Mouse (Mus musculus): ENCODE results near the gene Rgl1. TPM values are rescaled to one million over a fixed set of nuclear protein-coding genes. Genes with fewer than 3 reads are reported as not detected.
"Not testable (repeated sequence)": the region's sequence is repeated elsewhere in the genome, so short reads cannot be mapped to it uniquely, and the experiment has no call there.

Gene Rgl1
- polyA plus RNA-seq, 1 experiment, result 11.9 TPM

- H3K4me3 ChIP-seq (ENCODE audit: insufficient read depth, low read length), result no peak overlapping the region
- H3K27ac ChIP-seq (ENCODE audit: insufficient read depth, low read depth, low read length), result no peak overlapping the region
- no peaks in the 10 kb centered on the region for H3K4me1 ChIP-seq (ENCODE audit: control insufficient read depth, insufficient read depth, low read length)
- TF ChIP-seq CTCF (IDR thresholded peaks at IDR 0.05; ENCODE audit: low read depth, low read length), result no peak
- no peak for TF ChIP-seq POLR2A (IDR thresholded peaks at IDR 0.05; ENCODE audit: borderline replicate concordance, low read depth, low read length)
Observed at GRCm38 (mm10) chr1:152650856-152651494, 115.2 kb downstream of the Rgl1 start.

DNA sequence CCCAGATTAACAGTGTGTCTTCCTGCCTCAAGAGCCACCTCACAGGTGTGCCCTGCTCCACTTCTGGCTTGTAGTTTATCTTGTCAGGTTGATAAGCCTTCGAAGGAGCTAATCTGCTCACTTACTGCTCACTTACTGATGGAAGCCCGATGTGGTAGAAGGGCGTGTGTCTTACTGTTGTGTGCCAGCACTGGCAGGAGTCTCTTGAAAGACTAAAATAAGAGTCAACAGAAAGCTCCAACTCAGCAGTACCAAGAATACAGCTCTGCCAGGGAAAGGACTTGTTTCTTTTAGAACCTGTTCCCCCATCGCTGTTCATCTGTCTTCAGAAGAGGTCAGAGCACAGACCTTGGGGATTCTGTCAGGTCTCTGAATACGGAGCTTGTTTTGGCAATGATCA lies 118.1 kb downstream of the Rgl1 start:
- H3K4me3 ChIP-seq (ENCODE audit: insufficient read depth, low read length), result no peak overlapping the region
- no peak for TF ChIP-seq POLR2A (IDR thresholded peaks at IDR 0.05; ENCODE audit: borderline replicate concordance, low read depth, low read length)
- TF ChIP-seq CTCF (IDR thresholded peaks at IDR 0.05; ENCODE audit: low read depth, low read length), result no peak
- no peak overlapping the region for H3K27ac ChIP-seq (ENCODE audit: insufficient read depth, low read depth, low read length)
- H3K4me1 ChIP-seq (ENCODE audit: control insufficient read depth, insufficient read depth, low read length), result no peaks in the 10 kb centered on the region

- not testable (repeated sequence) for H3K4me3 ChIP-seq (ENCODE audit: insufficient read depth, low read length); H3K4me1 ChIP-seq (ENCODE audit: control insufficient read depth, insufficient read depth, low read length); H3K27ac ChIP-seq (ENCODE audit: insufficient read depth, low read depth, low read length)
Observed at GRCm38 (mm10) chr1:152642207-152642606, 123.9 kb downstream of the Rgl1 start.

DNA sequence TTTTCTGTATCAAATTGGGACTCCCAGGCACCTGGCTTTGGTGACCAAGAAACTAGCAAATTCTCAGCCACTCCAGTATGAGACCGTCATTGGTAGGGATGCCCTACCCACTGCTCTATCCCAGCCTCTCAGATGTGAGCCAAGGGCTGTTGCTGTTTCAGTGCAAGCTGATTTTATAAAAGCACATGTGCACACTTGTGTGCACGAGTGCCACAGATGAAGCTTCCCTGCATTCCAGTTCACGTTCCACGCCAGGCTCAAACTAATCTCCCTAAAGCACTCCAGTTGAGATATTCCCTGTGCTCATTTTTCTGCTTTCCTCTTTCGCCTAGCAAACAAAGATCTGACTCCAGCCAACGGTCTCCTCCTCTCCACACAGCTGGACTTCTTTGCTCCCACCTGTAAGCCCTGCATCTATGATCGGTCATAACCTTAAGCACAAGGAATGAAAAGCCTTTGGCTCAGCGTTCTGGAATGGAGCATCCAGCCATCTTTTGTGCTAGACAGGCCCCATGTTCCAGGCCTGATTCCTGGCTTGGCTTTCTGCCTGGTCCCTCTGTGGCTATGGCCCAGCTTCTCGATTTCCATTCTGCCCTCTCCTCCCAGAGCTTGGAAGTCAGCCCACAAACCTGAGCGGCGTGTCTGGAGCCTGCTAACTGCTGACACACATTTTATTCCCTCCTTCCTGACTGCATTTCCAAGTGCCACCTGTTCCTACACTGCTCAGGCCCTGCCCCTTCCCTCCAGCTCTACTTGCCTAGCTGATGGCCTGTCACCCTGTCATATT lies 125.8 kb downstream of the Rgl1 start:
- H3K27ac ChIP-seq (ENCODE audit: insufficient read depth, low read depth, low read length), result no peak overlapping the region
- H3K4me3 ChIP-seq (ENCODE audit: insufficient read depth, low read length), result no peak overlapping the region
- TF ChIP-seq CTCF (IDR thresholded peaks at IDR 0.05; ENCODE audit: low read depth, low read length) (no peak), POLR2A (IDR thresholded peaks at IDR 0.05; ENCODE audit: borderline replicate concordance, low read depth, low read length) (no peak)

GRCm38 (mm10) chr1:152639344-152639743 lies 126.8 kb downstream of the Rgl1 start:
- peaks cover 4% of the 10 kb centered on the region for H3K4me1 ChIP-seq (ENCODE audit: control insufficient read depth, insufficient read depth, low read length)
- no peak for TF ChIP-seq CTCF (IDR thresholded peaks at IDR 0.05; ENCODE audit: low read depth, low read length)
- no peak for TF ChIP-seq POLR2A (IDR thresholded peaks at IDR 0.05; ENCODE audit: borderline replicate concordance, low read depth, low read length)
- no peak overlapping the region for H3K4me3 ChIP-seq (ENCODE audit: insufficient read depth, low read length)
- no peak overlapping the region for H3K27ac ChIP-seq (ENCODE audit: insufficient read depth, low read depth, low read length)

More for the DNA sequence above, 125.8 kb downstream of the Rgl1 start:
- H3K4me1 ChIP-seq (ENCODE audit: control insufficient read depth, insufficient read depth, low read length), result peaks cover 4% of the 10 kb centered on the region

- Histone ChIP-seq H3K27ac (ENCODE audit: insufficient read depth, low read depth, low read length) (no peak overlapping the region), H3K4me1 (ENCODE audit: control insufficient read depth, insufficient read depth, low read length) (peaks cover 4% of the 10 kb centered on the region), H3K4me3 (ENCODE audit: insufficient read depth, low read length) (no peak overlapping the region)
- TF ChIP-seq POLR2A (IDR thresholded peaks at IDR 0.05; ENCODE audit: borderline replicate concordance, low read depth, low read length) (no peak), CTCF (IDR thresholded peaks at IDR 0.05; ENCODE audit: low read depth, low read length) (no peak)
Observed at GRCm38 (mm10) chr1:152634638-152635037, 131.5 kb downstream of the Rgl1 start.

GRCm38 (mm10) chr1:152629780-152630179 lies 136.4 kb downstream of the Rgl1 start:
- Histone ChIP-seq H3K4me1 (ENCODE audit: control insufficient read depth, insufficient read depth, low read length) (peaks cover 7% of the 10 kb centered on the region), H3K4me3 (ENCODE audit: insufficient read depth, low read length) (no peak overlapping the region), H3K27ac (ENCODE audit: insufficient read depth, low read depth, low read length) (no peak overlapping the region)
- TF ChIP-seq CTCF (IDR thresholded peaks at IDR 0.05; ENCODE audit: low read depth, low read length) (no peak), POLR2A (IDR thresholded peaks at IDR 0.05; ENCODE audit: borderline replicate concordance, low read depth, low read length) (no peak)

DNA sequence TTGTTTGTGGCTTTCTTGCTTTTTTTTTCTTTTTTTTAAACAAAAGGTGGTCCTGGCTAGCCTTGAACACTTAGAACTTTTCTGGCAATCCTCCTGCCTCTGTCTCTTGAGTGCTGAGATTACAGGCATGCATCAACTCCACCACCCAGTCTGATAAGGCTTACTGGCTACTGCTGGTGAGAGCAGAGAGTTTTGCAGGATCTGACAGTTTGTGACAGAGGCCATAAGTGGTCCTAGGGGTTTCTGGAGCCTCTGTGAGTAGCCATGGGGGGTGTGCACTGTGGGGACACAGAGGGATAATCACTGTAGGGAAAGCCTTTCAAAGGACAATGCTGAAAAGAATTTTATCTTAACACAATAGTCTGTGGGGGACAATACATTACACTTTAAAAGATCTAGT lies 140.5 kb downstream of the Rgl1 start:
- Histone ChIP-seq H3K27ac (ENCODE audit: insufficient read depth, low read depth, low read length) (no peak overlapping the region), H3K4me1 (ENCODE audit: control insufficient read depth, insufficient read depth, low read length) (peaks cover 33% of the 10 kb centered on the region), H3K4me3 (ENCODE audit: insufficient read depth, low read length) (peak overlapping the region; percentile 87)
- no peak for TF ChIP-seq POLR2A (IDR thresholded peaks at IDR 0.05; ENCODE audit: borderline replicate concordance, low read depth, low read length)
- no peak for TF ChIP-seq CTCF (IDR thresholded peaks at IDR 0.05; ENCODE audit: low read depth, low read length)

GRCm38 (mm10) chr1:152624644-152625454 lies 141.3 kb downstream of the Rgl1 start:
- H3K27ac ChIP-seq (ENCODE audit: insufficient read depth, low read depth, low read length), result peak overlapping the region; percentile 57

More at GRCm38 (mm10) chr1:152624644-152625454, 141.3 kb downstream of the Rgl1 start:
- Histone ChIP-seq H3K4me1 (ENCODE audit: control insufficient read depth, insufficient read depth, low read length) (peaks cover 34% of the 10 kb centered on the region), H3K4me3 (ENCODE audit: insufficient read depth, low read length) (peak overlapping the region; percentile 87)
- TF ChIP-seq POLR2A (IDR thresholded peaks at IDR 0.05; ENCODE audit: borderline replicate concordance, low read depth, low read length) (no peak), CTCF (IDR thresholded peaks at IDR 0.05; ENCODE audit: low read depth, low read length) (no peak)

Data from bone marrow macrophage, adult 2 months (primary cell).